Mouse (Mus musculus) neural tube, embryonic 12.5 days (tissue): ENCODE measurements around the gene Mif4gd. TPM values are rescaled to one million over a fixed set of nuclear protein-coding genes. Genes with fewer than 3 reads are reported as not detected.

Experiments used
- ATAC-seq: fragments of 200-750 bp; cut with Nextera tagmentation; 2 replicates; pipeline ENCODE4 v1.8.0; 2017; ENCODE audit warnings: low read depth, mild to moderate bottlenecking, moderate TSS enrichment, moderate library complexity; ENCODE audit not compliant: low FRiP score
- H3K27ac ChIP-seq: fragments of 300-500 bp; sonication (generic); 2 replicates; pipeline ENCODE4 v1.5.1; 2016
- H3K27me3 ChIP-seq: fragments of 300-500 bp; sonication (generic); replicated peaks from 2 replicates; pipeline ENCODE4 v1.6.1; 2016; ENCODE audit warnings: mild to moderate bottlenecking
- H3K36me3 ChIP-seq: fragments of 300-500 bp; sonication (generic); 2 replicates; pipeline ENCODE4 v1.6.1; 2016; ENCODE audit warnings: mild to moderate bottlenecking
- H3K4me1 ChIP-seq: fragments of 300-500 bp; sonication (generic); 2 replicates; pipeline ENCODE4 v1.6.1; 2016
- H3K4me2 ChIP-seq: fragments of 300-500 bp; sonication (generic); replicated peaks from 2 replicates; pipeline ENCODE4 v1.6.1; 2016; ENCODE audit warnings: mild to moderate bottlenecking
- H3K4me3 ChIP-seq: fragments of 300-500 bp; sonication (generic); 2 replicates; pipeline ENCODE4 v1.5.1; 2016
- H3K9ac ChIP-seq: fragments of 300-500 bp; sonication (generic); 2 replicates; pipeline ENCODE4 v1.6.1; 2016; ENCODE audit warnings: mild to moderate bottlenecking
- H3K9me3 ChIP-seq: fragments of 300-500 bp; sonication (generic); 2 replicates; pipeline ENCODE4 v1.6.1; 2016; ENCODE audit warnings: mild to moderate bottlenecking
- WGBS: fragments of 180-500 bp; shearing (Covaris S2); methylation state at CpG from one replicate; pipeline ENCODE4 v1.1.7; 2016; 5-methylcytosine and 5-hydroxymethylcytosine counted together
- polyA plus RNA-seq: library from polyadenylated mRNA; unstranded; fragments of >200 nt; fragmentation: Nextera tagmentation; extraction: Ambion mirVana; gene quantifications from 2 replicates; pipeline ENCODE4 v1.2.1, GENCODE M21; 2016

The Mif4gd gene
- polyA plus RNA-seq, 1 experiment from 2014 or later, result 11.6 TPM

DNA sequence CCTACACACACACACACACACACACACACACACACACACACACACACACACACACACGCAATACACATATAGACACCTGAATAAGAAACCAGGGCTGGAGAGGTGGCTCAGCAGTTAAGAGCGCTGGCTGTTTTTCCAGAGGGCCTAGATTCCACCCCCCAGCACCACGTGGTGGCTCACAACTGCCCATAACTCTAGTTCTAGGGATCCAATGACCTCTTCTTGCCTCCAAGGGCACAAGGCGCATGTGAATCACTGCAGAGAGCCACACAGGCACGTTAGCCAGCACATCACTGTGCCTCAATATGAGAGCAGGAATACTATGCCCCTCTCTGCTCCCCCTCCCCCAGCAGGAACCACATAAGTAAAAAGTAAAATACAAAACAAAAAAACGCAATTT, 4.1 kb upstream of the Mif4gd start:
- no peak overlapping the region for H3K27ac ChIP-seq
- H3K9ac ChIP-seq, result no peak overlapping the region
- peaks cover 45% of the 10 kb centered on the region for H3K36me3 ChIP-seq
- H3K4me2 ChIP-seq, result no peak overlapping the region
- H3K27me3 ChIP-seq, result no peaks in the 10 kb centered on the region
- WGBS, result 89% methylated on average over 6 of the region's 6 CpGs
- peaks cover 12% of the 10 kb centered on the region for H3K4me1 ChIP-seq
- no peaks in the 10 kb centered on the region for H3K9me3 ChIP-seq
- no peak for ATAC-seq
- H3K4me3 ChIP-seq, result no peak overlapping the region

- Histone ChIP-seq H3K27me3 (no peaks in the 10 kb centered on the region), H3K4me2 (no peak overlapping the region), H3K9me3 (no peaks in the 10 kb centered on the region), H3K4me3 (no peak overlapping the region), H3K36me3 (peaks cover 44% of the 10 kb centered on the region), H3K9ac (no peak overlapping the region), H3K27ac (no peak overlapping the region), H3K4me1 (peaks cover 16% of the 10 kb centered on the region)
- 96% methylated on average over 7 of the region's 7 CpGs for WGBS
- no peak for ATAC-seq
Observed at GRCm38 (mm10) chr11:115616371-115616770, 3.6 kb upstream of the Mif4gd start.

- H3K4me2 ChIP-seq, result no peak overlapping the region
- peaks cover 39% of the 10 kb centered on the region for H3K36me3 ChIP-seq
- no peak overlapping the region for H3K9ac ChIP-seq
- 93% methylated on average over 6 of the region's 6 CpGs for WGBS
- no peaks in the 10 kb centered on the region for H3K27me3 ChIP-seq
- H3K9me3 ChIP-seq, result no peaks in the 10 kb centered on the region
- peaks cover 16% of the 10 kb centered on the region for H3K4me1 ChIP-seq
- H3K4me3 ChIP-seq, result no peak overlapping the region
- H3K27ac ChIP-seq, result no peak overlapping the region
- ATAC-seq, result no peak
Observed at GRCm38 (mm10) chr11:115615875-115616274, 3.1 kb upstream of the Mif4gd start.

DNA sequence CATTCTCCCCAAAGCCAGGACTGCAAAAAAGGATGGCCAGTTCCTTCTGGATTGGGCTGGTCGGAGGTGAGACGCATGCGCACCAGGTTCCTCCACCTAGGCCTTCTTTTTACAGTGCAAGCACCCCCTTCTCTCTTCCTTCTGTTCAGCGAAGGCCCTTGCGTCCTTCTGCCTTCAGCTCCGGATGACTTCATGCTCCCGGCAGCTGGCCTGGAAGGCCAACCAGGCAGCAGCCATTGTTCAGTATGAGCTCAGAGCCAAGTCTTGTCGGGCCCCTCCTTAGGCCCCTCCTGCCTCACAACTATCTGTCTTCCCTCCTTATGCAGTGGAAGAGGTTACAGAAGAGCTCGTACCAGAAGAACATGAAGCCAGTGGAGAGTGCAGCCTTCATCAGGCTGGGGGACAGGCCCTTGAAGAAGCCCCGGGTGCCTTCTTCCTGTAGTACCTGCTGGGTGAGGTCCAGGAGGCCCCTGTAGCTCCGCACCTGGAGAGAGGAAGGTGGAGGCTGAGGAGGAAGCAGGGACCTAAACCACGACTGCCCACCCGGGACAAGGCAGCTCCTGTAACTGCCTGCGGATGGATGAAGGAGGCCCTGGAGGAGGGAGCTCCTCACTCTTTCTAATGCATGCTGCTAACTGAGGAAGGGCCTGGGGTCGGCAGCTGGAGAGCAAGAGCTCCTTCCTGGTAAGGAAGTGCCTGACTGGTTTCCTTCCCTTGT, 2.5 kb upstream of the Mif4gd start:
- no peak overlapping the region for H3K9ac ChIP-seq
- ATAC-seq, result no peak
- no peaks in the 10 kb centered on the region for H3K9me3 ChIP-seq

GRCm38 (mm10) chr11:115614346-115615107, 1.8 kb upstream of the Mif4gd start:
- 89% methylated on average over 10 of the region's 10 CpGs for WGBS
- H3K27me3 ChIP-seq, result no peaks in the 10 kb centered on the region

More for the DNA sequence above, 2.5 kb upstream of the Mif4gd start:
- Histone ChIP-seq H3K4me2 (no peak overlapping the region), H3K27me3 (no peaks in the 10 kb centered on the region), H3K4me1 (peaks cover 16% of the 10 kb centered on the region), H3K27ac (no peak overlapping the region), H3K4me3 (no peak overlapping the region), H3K36me3 (peaks cover 33% of the 10 kb centered on the region)
- 87% methylated on average over 15 of the region's 15 CpGs for WGBS

GRCm38 (mm10) chr11:115613138-115613945, 573 bp upstream of the Mif4gd start:
- Histone ChIP-seq H3K9ac (peak overlapping the region; percentile 61), H3K4me3 (peak overlapping the region; percentile 55), H3K9me3 (no peaks in the 10 kb centered on the region), H3K4me2 (peak overlapping the region; percentile 86), H3K27ac (no peak overlapping the region), H3K36me3 (peaks cover 38% of the 10 kb centered on the region), H3K4me1 (peaks cover 16% of the 10 kb centered on the region), H3K27me3 (no peaks in the 10 kb centered on the region)
- WGBS, result under 1% methylated on average over 16 of the region's 16 CpGs
- ATAC-seq, result 0 out of 2 replicates have a peak, but pooled peaks have one; percentile 23

More at GRCm38 (mm10) chr11:115614346-115615107, 1.8 kb upstream of the Mif4gd start:
- peaks cover 31% of the 10 kb centered on the region for H3K36me3 ChIP-seq
- peaks cover 16% of the 10 kb centered on the region for H3K4me1 ChIP-seq
- no peaks in the 10 kb centered on the region for H3K9me3 ChIP-seq
- no peak overlapping the region for H3K4me3 ChIP-seq
- H3K27ac ChIP-seq, result no peak overlapping the region
- ATAC-seq, result no peak
- no peak overlapping the region for H3K9ac ChIP-seq
- H3K4me2 ChIP-seq, result no peak overlapping the region

DNA sequence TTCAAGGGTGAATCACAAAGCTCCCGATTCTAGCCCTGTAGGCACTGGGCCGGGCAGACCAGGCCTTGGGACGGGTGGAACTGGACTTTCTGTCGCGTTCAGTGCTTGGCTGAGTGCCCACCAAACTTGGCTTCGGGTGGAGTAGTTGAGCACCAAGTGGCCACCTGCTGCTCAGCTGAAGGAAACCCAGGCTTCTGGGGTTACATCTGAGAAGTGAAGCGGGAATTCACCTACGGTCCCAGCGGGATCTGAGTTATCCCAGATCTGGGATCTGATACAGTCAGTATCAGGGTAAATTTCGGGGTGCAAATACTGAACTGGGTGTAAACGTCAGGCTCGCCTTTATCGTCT, 735 bp downstream of the Mif4gd start:
- peak overlapping the region; percentile 61 for H3K9ac ChIP-seq
- peaks cover 44% of the 10 kb centered on the region for H3K36me3 ChIP-seq
- H3K9me3 ChIP-seq, result no peaks in the 10 kb centered on the region
- 3% methylated on average over 13 of the region's 13 CpGs for WGBS
- no peaks in the 10 kb centered on the region for H3K27me3 ChIP-seq
- H3K4me3 ChIP-seq, result peak overlapping the region; percentile 55
- ATAC-seq, result peak; percentile 19; the same call in 1 of the 2 replicates
- peak overlapping the region; percentile 86 for H3K4me2 ChIP-seq
- peaks cover 16% of the 10 kb centered on the region for H3K4me1 ChIP-seq
- H3K27ac ChIP-seq, result no peak overlapping the region

- 70% methylated on average over 6 of the region's 6 CpGs for WGBS
- Histone ChIP-seq H3K4me2 (peak overlapping the region; percentile 86; the same call in 1 of the 2 replicates), H3K4me3 (no peak overlapping the region), H3K4me1 (peaks cover 16% of the 10 kb centered on the region), H3K9ac (no peak overlapping the region), H3K9me3 (no peaks in the 10 kb centered on the region), H3K27ac (no peak overlapping the region), H3K36me3 (peaks cover 53% of the 10 kb centered on the region), H3K27me3 (no peaks in the 10 kb centered on the region)
- no peak for ATAC-seq
Observed at GRCm38 (mm10) chr11:115611173-115611572, 1.6 kb downstream of the Mif4gd start.

- H3K36me3 ChIP-seq, result peaks cover 48% of the 10 kb centered on the region
- H3K27me3 ChIP-seq, result no peaks in the 10 kb centered on the region
- H3K9me3 ChIP-seq, result no peaks in the 10 kb centered on the region
- H3K4me2 ChIP-seq, result no peak overlapping the region
- 78% methylated on average over 3 of the region's 3 CpGs for WGBS
- ATAC-seq, result no peak
- H3K4me3 ChIP-seq, result no peak overlapping the region
- H3K4me1 ChIP-seq, result peaks cover 24% of the 10 kb centered on the region
- 0 out of 2 replicates have a peak overlapping the region, but pooled peaks have one; percentile 17 for H3K9ac ChIP-seq
- no peak overlapping the region for H3K27ac ChIP-seq
Observed at GRCm38 (mm10) chr11:115609576-115609975, 3.2 kb downstream of the Mif4gd start.

DNA sequence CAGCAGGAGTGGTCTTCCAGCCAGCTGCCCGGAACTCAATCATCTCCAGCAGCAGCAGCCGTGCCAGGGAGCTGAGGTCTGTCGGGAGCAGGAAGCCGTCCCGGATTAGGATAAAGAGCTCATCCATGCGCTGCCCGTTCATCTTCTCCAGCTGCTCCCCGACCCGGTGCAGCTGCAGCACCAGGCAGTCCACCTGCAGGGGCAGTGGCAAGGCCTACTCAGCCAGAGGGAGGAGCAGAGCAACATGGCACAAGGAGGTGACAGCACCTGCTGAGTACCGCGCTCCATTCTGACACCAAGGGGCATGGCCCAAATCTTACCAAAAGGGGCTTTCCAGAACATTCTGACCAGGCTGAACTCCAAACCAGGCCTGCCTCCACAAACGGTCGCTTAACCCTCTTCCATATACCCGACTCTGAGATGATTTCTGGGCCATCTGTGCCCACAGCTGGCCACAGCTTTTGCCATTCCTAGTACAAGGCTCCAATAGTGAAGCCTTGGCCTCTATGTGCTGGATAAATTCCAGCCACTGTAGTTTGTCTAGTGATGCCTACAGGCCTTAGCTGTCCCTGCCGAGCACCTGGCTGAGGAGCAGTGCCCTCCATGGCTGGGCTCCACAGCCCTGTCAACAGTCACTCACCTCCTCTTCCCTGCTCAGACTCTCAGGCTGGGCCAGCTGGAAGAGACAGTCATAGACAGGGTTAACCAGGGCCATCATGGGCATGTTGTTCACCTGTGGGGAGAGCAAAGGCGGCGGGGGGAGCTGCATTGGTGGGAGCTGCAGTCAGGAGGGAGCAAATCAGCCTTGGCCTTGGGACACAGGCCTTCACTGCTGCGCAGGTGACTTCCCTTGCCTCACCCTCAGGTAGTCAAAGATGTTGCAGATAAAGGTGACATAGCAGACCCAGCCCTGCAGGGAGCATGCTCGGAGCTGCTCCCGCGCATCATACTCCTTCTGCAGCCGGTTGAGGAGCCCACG, 4.1 kb downstream of the Mif4gd start:
- H3K36me3 ChIP-seq, result peaks cover 46% of the 10 kb centered on the region
- H3K4me3 ChIP-seq, result no peak overlapping the region
- WGBS, result 83% methylated on average over 23 of the region's 23 CpGs
- H3K4me1 ChIP-seq, result peaks cover 25% of the 10 kb centered on the region
- H3K9ac ChIP-seq, result 0 out of 2 replicates have a peak overlapping the region, but pooled peaks have one; percentile 17
- H3K27me3 ChIP-seq, result no peaks in the 10 kb centered on the region
- no peak for ATAC-seq
- no peak overlapping the region for H3K4me2 ChIP-seq
- H3K9me3 ChIP-seq, result no peaks in the 10 kb centered on the region
- H3K27ac ChIP-seq, result no peak overlapping the region

DNA sequence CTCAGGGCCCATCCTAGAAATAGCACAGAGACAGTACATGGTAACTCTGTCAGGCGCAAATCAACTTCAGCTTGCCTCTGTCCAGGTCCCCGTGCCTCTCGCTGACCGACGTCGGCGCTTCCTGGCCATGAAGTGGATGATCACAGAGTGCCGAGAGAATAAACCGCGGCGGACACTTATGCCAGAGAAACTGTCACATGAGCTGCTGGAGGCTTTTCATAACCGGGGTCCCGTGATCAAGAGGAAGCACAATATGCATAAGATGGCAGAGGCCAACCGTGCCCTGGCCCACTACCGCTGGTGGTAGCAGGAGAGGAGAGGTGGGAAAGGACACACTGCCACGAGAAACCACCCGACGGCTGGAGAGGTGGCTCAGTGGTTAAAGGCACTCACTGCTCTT, 6.0 kb downstream of the Mif4gd start:
- peaks cover 27% of the 10 kb centered on the region for H3K4me1 ChIP-seq
- no peak overlapping the region for H3K27ac ChIP-seq
- H3K27me3 ChIP-seq, result no peaks in the 10 kb centered on the region
- H3K4me2 ChIP-seq, result no peak overlapping the region
- H3K36me3 ChIP-seq, result peaks cover 46% of the 10 kb centered on the region
- H3K9ac ChIP-seq, result no peak overlapping the region
- no peak overlapping the region for H3K4me3 ChIP-seq
- no peaks in the 10 kb centered on the region for H3K9me3 ChIP-seq
- no peak for ATAC-seq
- 96% methylated on average over 18 of the region's 18 CpGs for WGBS
